Mouse (Mus musculus) gastrocnemius, adult 8-10 months (tissue): Measurements from ENCODE around the gene Rfwd3. TPM values are rescaled to one million over a fixed set of nuclear protein-coding genes. Genes with fewer than 3 reads are reported as not detected.
"Not testable (repeated sequence)": the region's sequence is repeated elsewhere in the genome, so short reads cannot be mapped to it uniquely, and the experiment has no call there.

ENCODE experiments used
- DNase-seq, 2 experiments: peaks; one replicate each; pipeline ENCODE4 v3.0.0; 2022; ENCODE audit warnings: low spot score in 2 of 2
- total RNA-seq, 4 experiments: library from RNA; stranded (reverse); gene quantifications; 2 replicates each; pipeline ENCODE4 v1.2.4; 2022

Rfwd3 gene
- total RNA-seq, 4 experiments from 2014 or later = 4.1 to 4.7 (median 4.2) TPM

DNA sequence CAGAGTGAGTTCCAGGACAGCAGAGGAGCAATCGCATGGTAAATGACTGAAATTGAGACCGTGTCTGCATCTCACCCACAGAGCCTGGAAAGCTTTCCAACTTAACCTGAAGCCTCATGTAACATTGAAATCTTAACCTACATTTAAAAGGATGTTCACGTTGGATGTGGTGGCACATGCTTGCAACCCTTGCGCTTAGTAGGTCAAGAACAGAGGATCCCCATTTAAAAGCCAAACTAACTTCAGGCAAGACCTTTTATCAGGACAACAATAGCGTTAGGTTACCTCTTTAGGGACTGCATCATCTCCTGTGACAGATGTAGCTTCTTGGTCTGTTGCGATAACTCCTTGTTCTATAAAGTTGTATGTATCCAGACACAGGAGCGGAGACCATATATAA lies 9.4 kb downstream of the Rfwd3 start:
- no peak for DNase-seq

DNA sequence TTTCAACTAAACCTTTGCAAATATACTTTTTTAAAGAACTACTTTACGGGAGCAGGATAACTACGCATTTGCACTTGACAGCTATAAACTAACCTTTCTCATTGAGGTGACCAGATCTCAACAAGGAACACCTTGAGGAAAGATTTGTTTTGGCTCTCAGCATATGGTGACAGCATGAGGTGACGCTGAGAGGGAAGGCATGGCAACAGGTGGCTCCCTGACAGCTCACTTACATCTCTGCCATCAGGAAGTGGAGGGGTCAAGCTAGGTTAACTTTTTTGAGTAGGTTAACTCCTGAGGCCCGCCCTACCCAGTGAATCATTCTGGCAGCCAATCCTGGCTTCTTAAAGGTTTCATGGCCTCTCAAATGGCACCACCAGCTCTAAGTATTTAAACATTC lies 14.4 kb downstream of the Rfwd3 start:
- DNase-seq = no peak

DNA sequence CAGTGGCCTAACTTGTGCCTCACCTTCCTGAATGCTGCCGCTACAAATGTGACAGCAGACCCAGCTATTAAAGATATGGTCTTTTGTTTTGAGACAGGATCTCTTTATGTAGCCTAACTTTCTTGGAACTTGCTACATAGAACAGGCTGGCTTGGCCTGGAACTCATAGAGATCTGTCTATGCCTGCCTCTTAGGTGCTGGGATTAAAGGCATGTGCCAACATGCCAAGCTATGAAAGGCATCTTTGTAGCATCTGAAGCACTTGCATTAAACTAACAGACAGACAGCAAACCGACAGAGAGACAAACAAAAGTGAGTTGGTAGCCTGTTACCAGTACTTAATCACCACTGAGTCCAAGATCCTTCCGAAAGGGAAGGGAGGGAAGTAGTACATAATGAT lies 17.9 kb downstream of the Rfwd3 start:
- DNase-seq = no peak

DNA sequence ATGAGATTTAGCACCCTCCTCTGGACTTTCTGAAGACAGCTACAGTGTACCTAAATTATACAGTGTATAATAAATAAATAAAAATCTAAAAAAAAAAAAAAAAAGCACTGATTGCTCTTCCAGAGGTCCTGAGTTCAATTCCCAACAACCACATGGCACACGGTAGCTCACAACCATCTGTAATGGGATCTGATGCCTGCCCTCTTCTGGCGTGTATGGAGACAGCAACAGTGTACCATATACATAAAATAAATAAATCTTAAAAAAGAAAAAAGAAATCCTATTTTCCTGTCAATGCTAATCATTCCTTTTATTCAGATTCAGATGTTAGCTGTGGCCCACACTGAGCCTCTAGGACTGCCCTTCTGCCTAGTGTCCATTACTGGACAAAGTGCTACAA lies 31.7 kb downstream of the Rfwd3 start:
- no peak for DNase-seq

DNA sequence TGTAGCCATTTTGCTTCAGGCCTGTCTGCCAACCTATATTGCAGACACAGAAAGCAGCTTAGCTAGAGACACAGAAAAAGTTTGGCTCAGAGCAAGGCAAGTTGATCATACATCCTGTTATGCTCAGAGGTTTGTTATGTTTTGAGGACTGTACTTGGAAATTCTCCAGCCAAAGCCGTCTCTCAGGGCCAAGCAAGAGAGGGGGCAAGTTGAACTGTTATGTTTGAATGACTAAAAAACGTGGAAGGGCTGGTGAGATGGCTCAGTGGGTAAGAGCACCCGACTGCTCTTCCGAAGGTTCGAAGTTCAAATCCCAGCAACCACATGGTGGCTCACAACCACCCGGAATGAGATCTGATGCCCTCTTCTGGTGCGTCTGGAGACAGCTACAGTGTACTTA lies 33.9 kb downstream of the Rfwd3 start:
- not testable (repeated sequence) for DNase-seq

DNA sequence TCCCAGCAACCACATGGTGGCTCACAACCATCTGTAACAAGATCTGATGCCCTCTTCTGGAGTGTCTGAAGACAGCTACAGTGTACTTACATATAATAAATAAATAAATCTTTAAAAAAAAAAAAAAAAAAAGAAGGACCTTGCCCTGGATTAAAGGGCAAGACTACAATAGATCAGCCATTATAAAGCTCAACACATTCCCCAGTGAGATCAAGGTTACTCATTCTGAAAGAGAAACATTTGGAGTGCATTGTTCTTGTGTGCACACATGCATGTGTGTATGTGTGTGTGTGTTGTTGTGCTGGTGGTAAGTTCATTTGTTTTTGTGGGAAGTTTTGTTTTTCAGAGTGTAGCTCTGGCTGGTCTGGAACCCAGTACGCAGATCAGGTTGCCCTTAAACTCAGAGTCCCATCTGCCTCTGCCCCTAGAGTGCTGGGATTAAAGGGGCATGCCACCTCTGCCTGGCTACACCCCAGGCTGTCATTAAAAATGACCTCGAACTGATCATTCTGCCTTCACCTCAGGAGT lies 35.3 kb downstream of the Rfwd3 start:
- DNase-seq = no peak

DNA sequence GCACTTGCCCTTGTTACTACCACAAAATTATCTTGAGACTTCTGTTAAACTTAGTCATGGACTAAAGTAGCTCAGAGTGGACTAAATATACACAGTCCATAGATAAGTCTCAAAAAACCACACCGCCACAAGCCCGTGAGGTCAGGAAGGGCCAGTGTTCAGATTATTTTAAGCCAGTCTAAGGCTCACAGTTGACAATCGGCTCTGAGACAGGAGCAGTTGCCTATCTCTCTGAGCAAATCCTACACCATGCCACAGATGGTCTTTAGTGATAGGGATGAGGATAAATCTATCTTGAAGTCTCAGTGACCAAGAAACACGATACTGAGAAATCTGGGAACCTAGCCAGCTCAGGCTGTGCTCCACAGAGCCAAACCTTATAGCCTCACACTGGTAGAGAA lies 38.0 kb downstream of the Rfwd3 start:
- DNase-seq = no peak

DNA sequence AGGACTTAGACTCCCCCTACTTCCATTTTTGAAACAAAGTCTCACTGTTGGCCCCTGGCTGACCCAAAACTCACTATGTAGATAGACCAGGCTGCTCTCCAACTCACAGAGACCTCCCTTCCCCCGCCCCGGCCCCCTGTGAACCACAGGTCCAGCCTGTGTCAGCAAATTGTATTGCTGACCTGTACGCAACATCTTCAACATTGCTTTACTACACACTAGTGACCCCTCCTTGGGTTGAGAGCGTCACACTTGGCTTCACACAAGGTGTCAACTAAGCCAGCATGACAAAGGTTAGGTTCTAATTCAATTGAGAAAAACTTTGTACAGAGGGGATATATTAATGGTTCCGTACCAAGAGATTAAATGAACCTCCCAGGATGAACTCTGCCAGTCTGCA lies 39.8 kb downstream of the Rfwd3 start:
- DNase-seq = no peak

DNA sequence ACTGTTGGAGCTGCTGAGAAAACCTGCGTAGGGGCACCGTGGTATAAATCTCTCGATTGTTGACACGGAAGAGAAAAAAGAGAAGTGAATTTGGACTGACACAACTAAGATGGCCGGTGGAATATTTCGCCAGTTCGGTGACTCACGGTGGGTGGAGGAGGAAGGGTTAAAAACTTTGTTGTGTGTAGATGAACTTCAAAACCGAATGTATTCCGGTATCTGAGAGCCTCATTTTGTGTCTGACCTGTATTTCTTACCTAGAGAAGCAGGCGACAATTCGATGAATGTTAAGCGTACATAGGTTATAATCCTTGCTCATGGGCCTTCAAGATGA lies 40.6 kb downstream of the Rfwd3 start:
- no peak for DNase-seq

DNA sequence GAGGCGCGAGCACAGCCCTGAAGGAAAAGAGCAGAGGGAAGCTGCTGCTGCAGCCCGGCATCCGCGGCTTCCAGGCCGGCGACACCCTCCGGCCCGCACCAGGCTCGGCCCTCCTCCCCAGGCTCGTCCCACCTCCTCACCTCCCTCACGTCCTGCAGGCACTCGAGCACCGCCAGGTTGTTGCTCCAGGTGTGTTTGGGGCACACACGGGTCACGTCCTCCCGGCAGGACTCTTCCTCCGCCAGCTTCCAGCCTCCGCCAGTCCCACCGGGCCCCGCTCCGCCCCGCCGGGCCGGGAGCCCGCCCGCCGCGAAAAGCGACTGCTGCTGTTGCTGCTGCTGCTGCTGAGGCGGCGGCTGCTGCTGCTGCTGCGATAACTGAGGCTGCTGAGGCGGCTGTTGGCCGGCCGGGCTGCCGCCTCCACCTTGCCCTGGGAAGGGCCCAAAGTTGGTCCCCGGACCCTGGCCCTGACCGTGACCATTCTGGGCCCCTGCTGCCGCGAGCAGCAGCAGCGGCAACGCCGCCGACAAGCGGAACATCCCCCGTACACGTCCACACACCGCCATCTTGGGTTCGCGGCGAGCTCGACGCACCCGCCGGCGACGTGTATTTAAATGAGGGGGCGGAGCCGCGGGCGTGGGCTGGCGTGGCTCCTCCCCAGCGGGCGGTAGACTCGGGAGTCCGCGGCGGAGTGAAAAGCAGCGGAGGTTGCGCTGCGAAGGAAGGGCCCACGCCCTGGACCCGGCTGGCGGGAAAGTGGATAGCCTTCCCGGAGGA lies 41.2 kb downstream of the Rfwd3 start, which contains the start of gene Glg1:
Gene Glg1 (minus strand): TSS at position 586 of the 777 bp plus-strand sequence.
- DNase-seq = peak; percentile 89 to 90

DNA sequence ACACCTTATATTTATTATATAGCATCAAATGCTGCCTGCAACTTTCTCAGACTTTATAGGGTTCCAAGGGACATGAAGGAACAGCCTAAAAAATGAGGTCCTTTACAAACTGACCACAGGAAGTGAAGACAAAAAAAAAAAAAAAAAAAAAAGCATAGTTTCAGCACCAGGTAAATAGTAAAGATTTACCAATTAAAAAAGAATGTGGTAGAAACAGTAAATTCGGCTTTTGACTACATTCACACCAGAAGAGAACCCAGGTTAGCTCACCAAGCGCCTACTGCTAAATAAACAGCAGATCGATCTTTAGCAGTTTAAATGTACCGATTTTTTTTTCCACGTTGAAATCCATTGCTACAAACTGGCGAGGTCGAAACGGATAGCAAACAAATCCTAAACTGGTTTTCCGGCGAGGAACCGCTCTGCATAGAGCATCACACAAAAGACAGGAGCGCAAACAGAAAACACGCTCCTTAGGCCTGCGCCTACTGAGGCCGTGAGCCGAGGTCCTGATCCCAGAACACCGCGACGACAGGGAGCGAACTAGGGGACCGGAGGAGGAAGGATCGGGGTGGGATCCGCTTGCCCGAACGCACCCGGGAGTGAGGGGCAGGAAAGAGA lies 41.9 kb downstream of the Rfwd3 start:
- DNase-seq = no peak

DNA sequence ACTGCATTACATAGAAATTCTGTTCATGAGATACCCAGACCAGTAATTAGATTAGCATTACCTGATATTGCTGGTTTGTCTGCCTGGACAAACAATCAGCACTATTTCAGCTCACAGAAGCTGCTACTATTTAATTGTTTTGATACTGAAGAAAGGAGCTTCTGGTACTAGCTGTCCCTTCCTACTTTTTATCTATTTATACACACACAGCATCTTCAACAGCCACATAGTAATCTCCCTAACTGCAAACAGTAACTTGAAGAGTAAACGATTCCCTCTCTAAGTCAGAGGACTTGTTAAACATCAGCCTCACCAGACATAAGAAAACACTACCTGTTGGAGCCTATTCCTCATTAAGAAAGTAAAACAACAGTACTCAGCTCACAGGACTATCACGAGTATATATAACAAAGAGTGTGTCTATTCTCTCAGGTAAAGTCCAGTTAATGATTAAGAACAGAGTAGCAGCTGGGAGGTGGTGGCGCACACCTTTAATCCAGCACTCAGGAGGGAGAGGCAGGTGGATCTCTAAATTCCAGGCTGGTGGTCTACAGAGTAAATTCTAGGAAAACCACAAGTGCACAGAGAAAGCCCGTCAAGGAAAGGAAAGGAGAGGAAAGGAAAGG lies 47.4 kb downstream of the Rfwd3 start:
- no peak for DNase-seq

DNA sequence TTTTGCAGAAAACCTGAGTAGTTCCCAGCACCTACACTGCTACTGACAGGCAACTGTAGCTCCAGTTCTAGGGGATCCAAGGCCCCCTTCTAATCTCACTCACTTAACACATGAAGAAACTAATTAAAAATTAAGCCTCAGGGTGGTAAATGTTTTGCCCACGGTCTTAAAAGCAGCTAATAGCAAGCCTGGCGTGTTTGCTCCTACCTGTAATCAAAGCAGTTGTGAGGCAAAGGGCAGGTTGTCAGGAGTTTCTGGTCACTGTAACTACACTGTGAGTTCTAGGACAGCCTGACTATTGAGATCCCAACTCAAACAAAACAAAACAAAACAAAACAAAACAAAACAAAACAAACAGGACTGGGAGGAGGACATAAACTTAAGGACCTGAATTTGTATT lies 49.9 kb downstream of the Rfwd3 start:
- DNase-seq = no peak

DNA sequence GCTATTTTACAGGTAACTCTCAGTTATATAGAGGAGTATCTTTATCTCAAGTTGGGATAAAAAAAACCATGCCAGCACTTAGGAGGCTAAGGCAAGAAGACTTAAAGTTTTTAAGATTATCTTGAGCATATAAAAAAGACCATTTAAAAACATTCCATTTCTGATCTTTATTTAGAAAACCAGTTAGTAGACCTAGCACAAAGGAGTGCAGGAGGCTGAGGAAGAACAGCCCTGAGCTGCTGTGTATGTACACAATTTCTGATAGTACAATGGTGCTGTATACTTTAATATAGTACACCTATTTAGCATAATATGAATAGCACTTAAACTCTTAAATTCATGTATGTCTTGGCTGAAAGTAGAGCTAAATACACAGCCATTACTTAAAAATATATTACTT lies 51.9 kb downstream of the Rfwd3 start:
- DNase-seq = no peak

DNA sequence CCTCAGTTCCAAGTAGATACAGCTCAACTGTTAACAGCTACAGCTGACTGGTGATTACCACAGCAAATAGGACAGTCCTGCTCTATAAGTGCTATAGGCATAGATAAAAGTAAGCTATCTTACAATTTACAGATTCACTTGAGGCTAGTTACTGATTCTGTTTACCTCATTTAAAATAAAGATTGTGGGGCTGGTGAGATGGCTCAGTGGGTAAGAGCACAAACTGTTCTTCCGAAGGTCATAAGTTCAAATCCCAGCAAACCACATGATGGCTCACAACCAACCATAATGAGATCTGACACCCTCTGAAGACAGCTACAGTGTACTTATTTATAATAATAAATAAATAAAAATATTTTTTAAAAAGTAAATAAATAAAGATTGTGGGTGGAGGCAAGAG lies 53.2 kb downstream of the Rfwd3 start:
- not testable (repeated sequence) for DNase-seq

DNA sequence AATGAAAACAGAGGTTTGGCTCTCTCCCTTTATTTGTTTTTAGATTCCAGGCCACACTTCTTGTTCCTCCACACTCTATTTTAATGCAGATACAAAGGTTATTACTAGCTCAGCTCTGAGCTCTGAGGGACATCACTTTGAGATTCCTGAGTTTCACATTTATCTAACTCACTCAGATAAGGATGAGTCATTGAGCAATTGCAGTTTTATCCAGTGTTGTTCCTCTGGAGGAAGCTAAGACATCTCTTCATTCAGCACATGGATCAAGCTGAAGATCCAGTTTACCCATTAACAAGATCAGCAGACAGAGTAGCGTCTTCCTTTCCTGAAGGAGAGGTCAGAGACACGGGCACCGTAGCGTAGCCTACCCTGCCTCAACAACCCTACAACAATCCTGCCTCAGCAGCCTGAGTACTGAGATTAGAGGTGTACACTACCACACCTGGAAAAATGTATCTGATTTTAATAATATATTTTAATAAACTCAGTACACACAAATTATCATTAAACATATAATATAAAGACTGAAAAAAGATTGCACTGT lies 53.7 kb downstream of the Rfwd3 start:
- no peak for DNase-seq

DNA sequence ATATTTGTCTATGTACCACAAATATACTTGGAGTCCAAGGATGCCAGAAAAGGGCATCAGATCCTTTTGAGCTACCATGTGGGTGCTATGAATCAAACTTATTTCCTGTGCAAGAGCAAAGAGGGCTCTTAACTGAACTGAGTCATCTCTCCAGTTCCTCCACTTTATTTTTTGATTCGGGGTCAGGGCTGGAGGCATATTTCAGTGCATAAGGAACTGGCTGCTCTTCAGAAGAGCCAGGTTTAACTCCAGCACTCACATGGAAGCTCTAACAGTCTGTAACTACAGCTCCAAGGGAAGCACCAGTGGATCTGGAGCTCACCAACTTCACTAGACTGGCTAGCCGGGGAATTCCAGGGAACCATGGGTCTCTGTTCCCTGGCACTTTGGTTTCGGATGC lies 62.7 kb downstream of the Rfwd3 start:
- no peak for DNase-seq

DNA sequence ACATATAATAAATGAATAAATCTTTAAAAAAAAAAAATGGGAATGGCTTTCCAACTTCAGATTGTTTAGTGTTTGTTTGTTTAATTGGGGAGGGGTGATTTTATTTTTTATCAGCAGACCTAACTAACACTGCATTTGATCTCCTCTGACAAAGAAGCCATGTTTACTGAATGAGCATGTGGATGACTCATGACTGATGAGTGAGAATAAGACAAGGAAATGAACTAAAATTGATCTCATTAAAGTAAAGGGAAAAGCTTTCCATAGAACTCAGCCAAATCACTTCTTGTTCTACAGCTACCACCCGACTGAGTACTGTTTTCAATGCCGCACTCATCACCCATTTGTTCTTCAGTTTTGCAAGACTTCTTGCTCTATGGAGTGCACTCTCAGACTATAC lies 66.3 kb downstream of the Rfwd3 start:
- DNase-seq = no peak

DNA sequence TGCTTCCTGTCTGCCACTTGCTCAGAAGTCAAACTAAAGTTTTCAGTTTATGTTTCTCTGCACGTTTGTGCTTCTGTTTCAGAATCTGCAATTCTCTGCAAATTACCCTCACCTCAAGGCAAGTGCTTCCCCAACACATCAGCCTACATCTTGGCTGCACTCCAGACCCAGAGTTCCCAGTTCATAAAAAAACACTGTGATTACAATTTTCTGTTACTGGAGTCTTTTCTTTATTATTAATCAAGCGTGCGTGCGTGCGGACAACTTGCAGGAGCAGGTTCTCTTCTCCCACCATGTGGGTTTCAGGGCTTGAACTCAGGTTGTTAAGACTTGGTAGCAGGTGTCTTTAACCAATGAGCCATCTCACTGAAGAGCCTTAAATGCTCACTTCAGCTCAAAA lies 75.9 kb downstream of the Rfwd3 start:
- DNase-seq = no peak
